Mouse (Mus musculus): ENCODE data around the gene Sema4d. TPM values are rescaled to one million over a fixed set of nuclear protein-coding genes. Genes with fewer than 3 reads are reported as not detected.

Gene Sema4d
- polyA plus RNA-seq, 1 experiment from 2014 or later = 24.6 TPM

DNA sequence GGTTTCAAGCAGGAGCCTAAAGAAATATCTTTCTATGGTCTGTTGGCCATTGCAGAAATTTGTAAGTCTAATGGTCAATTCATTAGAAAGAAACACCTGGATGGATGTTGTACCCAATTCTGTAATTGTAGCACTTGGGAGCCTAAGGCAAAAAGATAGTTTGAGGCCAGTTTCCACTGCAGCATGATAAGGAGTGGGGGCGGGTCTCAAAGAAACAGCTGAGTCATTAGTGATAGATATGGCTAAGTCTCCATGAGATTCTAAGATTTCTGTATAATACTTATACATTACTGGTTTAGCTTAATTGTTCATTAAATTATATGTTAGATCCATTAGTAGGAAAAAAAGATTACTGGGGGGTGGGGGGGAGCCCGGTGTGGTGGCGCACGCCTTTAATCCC is 145.3 kb downstream of the Sema4d start:
- Histone ChIP-seq H3K27ac (ENCODE audit: low read length) (no peak overlapping the region), H3K9ac (replicated peaks; ENCODE audit: low read depth, low read length) (no peak overlapping the region), H3K4me2 (ENCODE audit: low read length) (no peak overlapping the region), H3K36me3 (ENCODE audit: control insufficient read depth, insufficient read depth) (no peaks in the 10 kb centered on the region), H3K27me3 (replicated peaks; ENCODE audit: control insufficient read depth, insufficient read depth, low read length) (no peaks in the 10 kb centered on the region), H3K9me3 (ENCODE audit: control insufficient read depth, low read length) (no peaks in the 10 kb centered on the region), H3K4me1 (replicated peaks; ENCODE audit: control insufficient read depth, insufficient read depth, low read length) (peaks cover 27% of the 10 kb centered on the region), H3K4me3 (replicated peaks; ENCODE audit: low read length) (no peak overlapping the region)
- 89% methylated on average over 4 of the region's 4 CpGs for WGBS
- no peak for ATAC-seq

DNA sequence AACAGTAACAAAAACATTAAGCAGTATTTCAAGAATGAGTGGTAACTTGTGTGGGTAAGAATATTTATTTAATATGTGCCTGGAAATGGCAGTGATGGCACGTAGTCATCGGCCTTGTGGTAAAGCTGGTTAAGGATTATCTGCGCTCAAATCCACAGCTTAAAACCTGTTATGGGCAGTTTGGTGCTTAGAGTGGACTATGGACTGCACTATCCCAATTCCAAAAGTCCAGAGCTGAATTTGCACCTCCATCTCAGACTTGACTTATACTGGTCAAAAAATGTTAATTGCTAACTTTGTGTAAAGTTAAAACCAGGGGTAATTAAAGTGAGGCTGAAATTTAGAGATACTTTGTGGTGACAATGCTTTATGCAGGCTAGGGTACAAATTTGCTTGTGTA is 145.8 kb downstream of the Sema4d start:
- ATAC-seq = no peak

DNA sequence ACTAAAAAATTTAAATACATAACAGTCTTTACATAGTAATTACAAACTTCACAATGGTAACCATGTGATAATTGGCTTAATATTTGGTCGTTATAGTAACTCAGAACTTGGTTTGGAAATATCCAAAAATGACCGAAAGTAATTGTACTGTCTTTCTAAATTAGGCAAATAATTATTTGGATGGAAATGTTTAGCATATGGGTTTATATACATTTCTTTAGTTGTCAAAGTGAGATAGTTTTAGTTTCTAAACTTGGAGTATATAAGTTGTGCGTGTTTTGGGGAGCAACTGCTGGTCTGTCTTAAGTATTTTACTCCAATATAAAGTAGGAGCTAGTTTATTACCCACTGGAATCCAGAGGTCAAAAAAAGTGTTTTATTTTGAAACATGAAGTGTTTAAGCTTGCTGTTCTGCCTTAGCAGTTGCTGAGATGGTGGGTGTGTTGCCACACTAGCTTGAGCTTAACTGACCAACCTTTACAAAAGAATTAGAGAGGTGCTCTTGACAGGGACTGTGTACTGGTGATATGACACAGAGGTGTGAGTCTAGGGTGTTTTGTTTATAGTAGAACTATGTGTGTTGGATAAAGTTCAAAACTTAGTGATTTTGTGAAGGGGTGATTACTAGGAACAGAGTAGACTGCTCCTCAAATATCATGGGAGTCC is 147.1 kb downstream of the Sema4d start:
- H3K9ac ChIP-seq (replicated peaks; ENCODE audit: low read depth, low read length) = peak overlapping the region; percentile 32; the same call in 1 of the 2 replicates
- H3K27me3 ChIP-seq (replicated peaks; ENCODE audit: control insufficient read depth, insufficient read depth, low read length) = no peaks in the 10 kb centered on the region
- no peak for ATAC-seq
- H3K4me3 ChIP-seq (replicated peaks; ENCODE audit: low read length) = peak overlapping the region; percentile 78
- no peak overlapping the region for H3K27ac ChIP-seq (ENCODE audit: low read length)
- H3K9me3 ChIP-seq (ENCODE audit: control insufficient read depth, low read length) = no peaks in the 10 kb centered on the region
- H3K4me1 ChIP-seq (replicated peaks; ENCODE audit: control insufficient read depth, insufficient read depth, low read length) = peaks cover 17% of the 10 kb centered on the region
- H3K36me3 ChIP-seq (ENCODE audit: control insufficient read depth, insufficient read depth) = no peaks in the 10 kb centered on the region
- H3K4me2 ChIP-seq (ENCODE audit: low read length) = peak overlapping the region; percentile 91
- WGBS = 22% methylated on average over 3 of the region's 3 CpGs

More for the DNA sequence above, 145.8 kb downstream of the Sema4d start:
- Histone ChIP-seq H3K27ac (ENCODE audit: low read length) (no peak overlapping the region), H3K36me3 (ENCODE audit: control insufficient read depth, insufficient read depth) (no peaks in the 10 kb centered on the region), H3K4me3 (replicated peaks; ENCODE audit: low read length) (no peak overlapping the region), H3K4me1 (replicated peaks; ENCODE audit: control insufficient read depth, insufficient read depth, low read length) (peaks cover 23% of the 10 kb centered on the region), H3K4me2 (ENCODE audit: low read length) (peak overlapping the region; percentile 2; the same call in 1 of the 2 replicates), H3K9me3 (ENCODE audit: control insufficient read depth, low read length) (no peaks in the 10 kb centered on the region), H3K27me3 (replicated peaks; ENCODE audit: control insufficient read depth, insufficient read depth, low read length) (no peaks in the 10 kb centered on the region), H3K9ac (replicated peaks; ENCODE audit: low read depth, low read length) (no peak overlapping the region)
- WGBS = 94% methylated on average over 3 of the region's 3 CpGs

DNA sequence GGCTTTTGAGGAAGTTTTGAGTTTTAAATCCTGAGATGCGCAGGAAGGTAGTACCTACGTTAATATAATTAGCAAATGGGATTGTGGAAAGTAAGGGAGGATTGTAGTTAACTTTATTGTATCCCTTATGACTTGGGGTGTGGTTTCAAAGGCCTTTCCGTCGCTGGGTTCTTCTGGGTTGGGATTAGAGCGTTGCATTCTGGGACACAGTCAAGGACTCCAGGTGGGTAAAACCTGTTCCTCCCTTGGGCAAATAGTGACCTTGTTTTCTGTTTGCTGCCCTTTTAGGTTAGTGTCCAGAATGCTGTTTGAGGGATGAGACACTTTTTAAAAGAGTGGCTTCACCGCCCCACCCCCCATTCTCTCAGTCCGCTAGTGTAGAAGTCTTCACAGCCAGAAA is 147.7 kb downstream of the Sema4d start:
- no peaks in the 10 kb centered on the region for H3K27me3 ChIP-seq (replicated peaks; ENCODE audit: control insufficient read depth, insufficient read depth, low read length)
- H3K9me3 ChIP-seq (ENCODE audit: control insufficient read depth, low read length) = no peaks in the 10 kb centered on the region
- H3K9ac ChIP-seq (replicated peaks; ENCODE audit: low read depth, low read length) = peak overlapping the region; percentile 55
- H3K4me3 ChIP-seq (replicated peaks; ENCODE audit: low read length) = peak overlapping the region; percentile 78
- no peaks in the 10 kb centered on the region for H3K36me3 ChIP-seq (ENCODE audit: control insufficient read depth, insufficient read depth)
- H3K4me1 ChIP-seq (replicated peaks; ENCODE audit: control insufficient read depth, insufficient read depth, low read length) = peaks cover 14% of the 10 kb centered on the region
- peak overlapping the region; percentile 91 for H3K4me2 ChIP-seq (ENCODE audit: low read length)
- H3K27ac ChIP-seq (ENCODE audit: low read length) = no peak overlapping the region
- no peak for ATAC-seq
- under 1% methylated on average over 7 of the region's 7 CpGs for WGBS

DNA sequence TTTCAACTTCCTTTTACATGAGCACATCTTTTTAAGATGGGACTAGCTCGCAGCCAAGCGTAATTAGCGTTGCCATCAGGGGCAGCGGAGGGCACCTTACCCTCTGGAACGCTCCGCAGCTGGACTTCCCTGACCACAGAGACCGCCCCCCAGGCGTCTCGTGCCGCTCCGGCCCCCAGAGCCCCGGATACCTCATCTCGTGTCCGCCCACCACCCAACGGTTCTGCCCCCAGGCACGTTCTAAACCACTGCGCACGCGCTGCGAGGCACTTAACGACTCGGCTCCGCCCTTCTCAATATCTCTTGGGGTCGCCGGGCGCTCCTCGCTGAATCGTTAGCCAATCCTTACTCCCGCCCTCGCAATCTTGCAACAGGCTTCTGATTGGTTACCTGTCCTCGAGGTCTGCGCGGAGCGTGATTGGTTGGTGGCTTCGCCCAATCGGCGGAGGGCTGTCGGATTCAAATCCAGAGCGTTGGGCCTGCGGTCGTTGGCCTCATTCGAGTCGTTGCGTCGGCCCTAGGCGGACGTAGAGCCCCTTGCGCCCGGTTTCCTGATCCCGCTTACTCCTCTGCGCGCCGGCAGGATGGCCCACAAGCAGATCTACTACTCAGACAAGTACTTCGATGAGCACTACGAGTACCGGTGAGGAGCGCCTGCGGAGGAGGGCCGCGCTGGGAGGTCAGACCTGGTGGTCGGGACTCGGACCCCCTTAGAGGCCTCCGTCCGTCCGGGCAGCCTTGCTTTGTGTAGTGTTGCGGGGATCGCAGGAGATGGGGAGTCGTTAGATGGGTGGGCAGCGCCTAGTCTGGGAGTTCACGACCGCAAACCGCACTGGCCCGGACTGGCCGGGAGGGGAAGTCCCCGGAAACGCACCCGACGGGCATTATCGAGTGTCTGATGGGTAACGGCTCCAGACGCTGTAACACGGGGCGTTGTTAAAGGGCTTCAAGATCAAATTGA is 148.4 kb downstream of the Sema4d start, which contains the start of gene Cks2:
Gene Cks2 (plus strand): TSS at position 404 of the 961 bp plus-strand sequence.
- peak within 1 kb of the TSS; percentile 91 for H3K4me2 ChIP-seq (ENCODE audit: low read length)
- under 1% methylated on average over 83 of the region's 83 CpGs for WGBS
- peak; percentile 99 for ATAC-seq

DNA sequence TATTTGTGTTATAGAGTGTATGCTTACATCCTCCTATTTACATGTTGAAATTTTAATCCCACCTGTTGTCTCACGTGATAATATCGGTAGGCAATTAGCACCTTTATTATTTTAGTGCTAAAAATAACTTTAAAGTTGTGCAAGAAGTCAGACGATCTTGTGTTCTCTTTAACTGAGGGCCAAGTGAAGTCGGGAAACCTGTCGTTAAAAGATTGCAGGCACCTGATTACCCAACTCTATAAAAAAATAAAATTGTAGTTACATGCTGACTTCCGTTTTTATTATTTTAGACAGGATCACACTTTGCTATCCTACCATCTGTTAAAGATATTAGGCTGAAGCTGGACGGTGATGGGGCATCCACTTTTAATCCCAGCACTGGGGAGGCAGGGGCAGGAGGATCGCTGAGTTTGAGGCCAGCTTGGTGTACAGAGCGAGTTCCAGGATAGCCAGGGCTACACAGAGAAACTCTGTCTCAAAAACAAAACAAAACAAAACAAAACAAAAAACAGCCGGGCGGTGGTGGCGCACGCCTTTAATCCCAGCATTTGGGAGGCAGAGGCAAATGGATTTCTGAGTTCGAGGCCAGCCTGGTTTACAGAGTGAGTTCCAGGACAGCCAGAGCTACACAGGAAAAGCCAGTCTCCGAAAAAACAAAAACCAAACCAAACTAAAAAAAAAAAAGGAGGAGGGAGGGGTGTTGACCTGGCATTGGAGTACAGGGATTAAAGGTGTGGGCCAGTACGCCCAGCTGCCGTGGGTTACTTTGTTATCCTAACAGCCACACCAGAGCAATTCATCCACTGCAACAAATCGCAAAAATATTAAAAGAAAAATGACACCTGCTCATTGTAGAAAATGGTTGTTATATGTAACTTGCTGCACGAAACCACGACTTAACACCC is 149.4 kb downstream of the Sema4d start:
- H3K4me2 ChIP-seq (ENCODE audit: low read length) = peak overlapping the region; percentile 57
- peak overlapping the region; percentile 78 for H3K4me3 ChIP-seq (replicated peaks; ENCODE audit: low read length)
- peaks cover 13% of the 10 kb centered on the region for H3K4me1 ChIP-seq (replicated peaks; ENCODE audit: control insufficient read depth, insufficient read depth, low read length)
- WGBS = 41% methylated on average over 20 of the region's 20 CpGs
- no peaks in the 10 kb centered on the region for H3K27me3 ChIP-seq (replicated peaks; ENCODE audit: control insufficient read depth, insufficient read depth, low read length)
- no peaks in the 10 kb centered on the region for H3K9me3 ChIP-seq (ENCODE audit: control insufficient read depth, low read length)
- no peaks in the 10 kb centered on the region for H3K36me3 ChIP-seq (ENCODE audit: control insufficient read depth, insufficient read depth)
- peak overlapping the region; percentile 81 for H3K9ac ChIP-seq (replicated peaks; ENCODE audit: low read depth, low read length)
- no peak; the same call in 1 of the 2 replicates for ATAC-seq
- peak overlapping the region; percentile 52; the same call in 1 of the 2 replicates for H3K27ac ChIP-seq (ENCODE audit: low read length)

More for the DNA sequence above, 148.4 kb downstream of the Sema4d start, which contains the start of gene Cks2:
- no peaks in the 10 kb centered on the region for H3K27me3 ChIP-seq (replicated peaks; ENCODE audit: control insufficient read depth, insufficient read depth, low read length)
- peak within 1 kb of the TSS; percentile 78 for H3K4me3 ChIP-seq (replicated peaks; ENCODE audit: low read length)
- H3K27ac ChIP-seq (ENCODE audit: low read length) = peak within 1 kb of the TSS; percentile 52; the same call in 1 of the 2 replicates
- no peaks in the 10 kb centered on the region for H3K36me3 ChIP-seq (ENCODE audit: control insufficient read depth, insufficient read depth)
- peaks cover 13% of the 10 kb centered on the region for H3K4me1 ChIP-seq (replicated peaks; ENCODE audit: control insufficient read depth, insufficient read depth, low read length)
- H3K9me3 ChIP-seq (ENCODE audit: control insufficient read depth, low read length) = no peaks in the 10 kb centered on the region
- H3K9ac ChIP-seq (replicated peaks; ENCODE audit: low read depth, low read length) = peak within 1 kb of the TSS; percentile 81

DNA sequence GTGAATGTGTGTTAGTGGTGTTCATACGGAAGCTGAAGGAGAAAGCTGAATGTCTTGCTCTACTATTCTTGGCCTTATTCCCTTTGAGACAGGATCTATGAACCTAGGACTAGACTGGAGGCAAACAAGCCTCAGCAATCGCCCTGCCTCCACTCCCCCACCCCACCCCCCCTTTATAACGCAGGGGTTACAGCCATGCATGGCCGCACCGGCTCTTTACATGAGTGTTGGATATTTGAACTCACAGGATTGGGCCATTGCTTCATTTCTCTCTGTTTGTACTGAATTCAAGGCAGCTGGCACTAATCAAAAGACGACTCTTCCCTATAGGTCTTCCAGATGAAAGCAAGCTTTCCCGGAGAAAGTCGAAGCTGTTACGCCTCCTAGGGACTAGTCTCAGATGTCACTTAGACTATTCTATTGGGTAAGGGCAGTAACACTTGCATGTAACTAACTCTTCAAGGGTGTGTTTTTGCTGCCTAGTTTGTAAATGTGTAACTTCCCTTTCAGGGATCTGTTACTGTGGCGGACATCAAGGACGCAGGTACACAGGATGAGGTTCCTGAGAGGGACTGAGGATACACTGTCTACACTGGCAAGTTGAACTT is 151.3 kb downstream of the Sema4d start:
- no peak overlapping the region for H3K4me3 ChIP-seq (replicated peaks; ENCODE audit: low read length)
- peaks cover 13% of the 10 kb centered on the region for H3K4me1 ChIP-seq (replicated peaks; ENCODE audit: control insufficient read depth, insufficient read depth, low read length)
- H3K27ac ChIP-seq (ENCODE audit: low read length) = no peak overlapping the region
- WGBS = 45% methylated on average over 11 of the region's 11 CpGs
- no peak for ATAC-seq
- H3K9ac ChIP-seq (replicated peaks; ENCODE audit: low read depth, low read length) = no peak overlapping the region
- H3K4me2 ChIP-seq (ENCODE audit: low read length) = no peak overlapping the region
- no peaks in the 10 kb centered on the region for H3K9me3 ChIP-seq (ENCODE audit: control insufficient read depth, low read length)
- H3K36me3 ChIP-seq (ENCODE audit: control insufficient read depth, insufficient read depth) = no peaks in the 10 kb centered on the region
- H3K27me3 ChIP-seq (replicated peaks; ENCODE audit: control insufficient read depth, insufficient read depth, low read length) = no peaks in the 10 kb centered on the region

DNA sequence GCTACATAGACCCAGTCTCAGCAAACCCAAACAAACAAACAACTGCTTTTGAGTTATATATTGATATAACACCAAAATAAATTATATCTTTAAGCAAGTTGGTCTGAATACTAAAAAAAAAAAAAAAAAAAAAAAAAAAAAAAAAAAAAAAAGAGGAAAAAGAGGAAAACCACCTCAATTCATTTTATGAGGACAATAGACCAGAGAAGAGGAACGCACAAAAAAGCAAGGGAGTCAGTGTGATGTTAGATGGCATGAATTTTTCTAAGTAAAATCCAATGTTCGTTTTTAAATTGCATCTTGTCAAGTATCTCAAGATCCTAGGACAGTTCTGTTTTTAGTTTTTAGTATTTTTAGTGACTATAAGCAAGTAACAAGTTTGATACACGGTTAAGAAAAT is 152.1 kb downstream of the Sema4d start:
- H3K36me3 ChIP-seq (ENCODE audit: control insufficient read depth, insufficient read depth) = no peaks in the 10 kb centered on the region
- H3K9me3 ChIP-seq (ENCODE audit: control insufficient read depth, low read length) = no peaks in the 10 kb centered on the region
- H3K27ac ChIP-seq (ENCODE audit: low read length) = no peak overlapping the region
- no peak for ATAC-seq
- 88% methylated on average over 3 of the region's 3 CpGs for WGBS
- H3K9ac ChIP-seq (replicated peaks; ENCODE audit: low read depth, low read length) = no peak overlapping the region
- H3K4me1 ChIP-seq (replicated peaks; ENCODE audit: control insufficient read depth, insufficient read depth, low read length) = peaks cover 8% of the 10 kb centered on the region
- no peak overlapping the region for H3K4me2 ChIP-seq (ENCODE audit: low read length)
- no peaks in the 10 kb centered on the region for H3K27me3 ChIP-seq (replicated peaks; ENCODE audit: control insufficient read depth, insufficient read depth, low read length)
- H3K4me3 ChIP-seq (replicated peaks; ENCODE audit: low read length) = no peak overlapping the region

Data from forebrain, embryonic 16.5 days (tissue).